Mouse (Mus musculus): Measurements from ENCODE around the gene Gm33543.

Gene Gm33543

GRCm38 (mm10) chr10:95842789-95843637, at the start of gene Gm33543:
Gene Gm33543 (minus strand): TSS chr10:95842930.
- DNase-seq (ENCODE audit: low spot score): no peak

DNA sequence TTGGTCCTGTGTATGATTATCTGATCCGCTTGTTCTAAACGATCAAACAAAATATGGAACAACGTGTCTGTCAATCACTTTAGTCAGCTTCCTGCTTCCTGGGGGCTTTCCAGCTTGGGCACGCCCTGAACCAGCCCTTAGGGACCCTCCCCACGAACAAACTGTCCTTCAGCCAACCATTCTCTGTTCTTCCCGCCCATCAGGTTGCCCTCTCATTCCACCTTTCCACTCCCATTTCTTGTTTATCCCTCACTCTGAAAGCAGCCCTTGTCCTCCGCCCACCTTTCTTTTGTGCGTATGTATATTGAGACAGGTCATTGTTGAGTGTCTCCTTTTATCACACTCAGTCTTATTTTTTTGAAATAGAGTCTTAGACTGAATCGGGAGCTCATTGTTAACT, 49.4 kb upstream of the Gm33543 start:
- DNase-seq (ENCODE audit: low spot score): no peak

DNA sequence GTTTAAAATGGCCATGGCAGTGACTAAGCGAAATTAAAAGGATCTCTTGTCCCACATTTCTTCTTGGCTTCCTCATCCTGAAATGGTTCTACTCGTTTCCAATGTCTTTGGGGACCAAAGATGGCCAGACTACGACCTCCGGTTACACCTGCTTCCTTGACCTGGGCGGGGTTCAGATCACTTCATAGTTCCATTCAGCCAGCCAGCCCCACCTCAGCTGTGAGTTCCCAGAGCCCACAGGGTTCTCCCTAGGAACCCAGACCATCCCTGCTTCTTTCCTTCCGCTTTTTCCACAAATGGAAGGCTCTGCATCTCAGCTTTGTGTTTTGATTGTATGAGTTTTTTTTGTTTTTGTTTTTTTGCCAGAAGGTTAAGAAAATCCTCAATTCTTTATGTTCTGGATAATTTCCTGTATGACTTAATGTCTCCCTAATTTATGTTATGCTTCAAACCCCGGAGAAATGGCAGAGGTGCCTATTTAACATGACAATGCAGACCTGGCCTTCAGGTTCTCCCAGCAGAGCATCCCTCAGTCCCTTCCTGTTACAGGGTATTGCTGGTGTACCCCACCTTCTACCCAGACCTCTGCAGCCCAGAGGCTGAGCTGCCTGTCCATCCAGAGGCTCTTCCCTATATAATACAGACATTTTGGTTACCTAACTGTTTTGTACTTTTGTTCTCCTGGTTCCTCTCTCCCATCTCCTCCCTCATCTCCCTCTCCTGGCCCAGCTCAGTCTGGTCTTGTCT, 48.7 kb upstream of the Gm33543 start:
- DNase-seq (ENCODE audit: low spot score): no peak

GRCm38 (mm10) chr10:95883761-95884517, 41.2 kb upstream of the Gm33543 start:
- DNase-seq (ENCODE audit: low spot score): no peak

- no peak for DNase-seq (ENCODE audit: low spot score)
Observed at GRCm38 (mm10) chr10:95882036-95882435, 39.3 kb upstream of the Gm33543 start.

- DNase-seq (ENCODE audit: low spot score): no peak
Observed at GRCm38 (mm10) chr10:95879983-95880934, 37.5 kb upstream of the Gm33543 start.

GRCm38 (mm10) chr10:95870782-95871181, 28.1 kb upstream of the Gm33543 start:
- DNase-seq (ENCODE audit: low spot score): no peak

- no peak for DNase-seq (ENCODE audit: low spot score)
Observed at GRCm38 (mm10) chr10:95868348-95868747, 25.6 kb upstream of the Gm33543 start.

- DNase-seq (ENCODE audit: low spot score): no peak
Observed at GRCm38 (mm10) chr10:95867596-95867995, 24.9 kb upstream of the Gm33543 start.

- no peak for DNase-seq (ENCODE audit: low spot score)
Observed at GRCm38 (mm10) chr10:95864349-95865124, 21.8 kb upstream of the Gm33543 start.

- DNase-seq (ENCODE audit: low spot score): no peak
Observed at GRCm38 (mm10) chr10:95862664-95863063, 19.9 kb upstream of the Gm33543 start.

DNA sequence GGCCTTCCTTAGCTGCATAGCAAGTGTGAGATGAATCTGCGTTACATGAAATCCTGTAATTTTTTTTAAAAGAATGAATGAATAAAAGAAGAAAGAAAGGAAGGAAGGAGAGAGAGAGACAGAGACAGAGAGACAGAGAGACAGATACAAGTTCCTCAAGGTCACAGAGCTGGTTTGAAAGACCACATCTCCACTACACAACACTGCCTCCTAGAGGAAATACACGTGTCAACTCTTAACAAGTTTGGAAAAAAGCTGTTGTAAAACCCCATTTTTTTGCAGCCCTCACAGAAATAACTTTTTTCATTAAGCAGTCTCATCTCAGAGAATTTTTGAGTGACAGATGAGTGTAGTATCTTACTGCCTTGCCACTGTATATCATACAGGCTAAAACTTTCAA, 15.4 kb upstream of the Gm33543 start:
- peak; percentile 20 for DNase-seq (ENCODE audit: low spot score)

- no peak for DNase-seq (ENCODE audit: low spot score)
Observed at GRCm38 (mm10) chr10:95855411-95855810, 12.7 kb upstream of the Gm33543 start.

- DNase-seq (ENCODE audit: low spot score): no peak
Observed at GRCm38 (mm10) chr10:95850504-95850903, 7.8 kb upstream of the Gm33543 start.

DNA sequence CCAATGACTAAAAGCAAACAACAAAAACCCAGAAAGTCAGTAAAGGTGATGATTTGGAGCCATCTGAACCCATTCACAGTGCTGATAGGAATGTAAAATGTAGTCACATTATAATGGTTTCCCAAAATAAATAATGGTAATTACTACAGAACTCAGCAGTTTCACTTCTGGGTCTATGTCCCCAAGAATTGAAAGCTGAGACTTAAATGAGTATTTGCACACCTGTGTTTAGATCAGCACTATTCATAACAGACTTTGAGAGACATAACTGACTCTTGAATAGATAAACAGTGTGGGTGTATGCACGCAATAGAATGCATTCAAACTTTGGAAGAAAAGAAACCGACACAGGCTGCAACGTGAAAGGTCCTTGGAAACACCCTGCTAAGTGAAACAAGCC, 4.0 kb upstream of the Gm33543 start:
- DNase-seq (ENCODE audit: low spot score): no peak

GRCm38 (mm10) chr10:95846281-95846680, 3.6 kb upstream of the Gm33543 start:
- DNase-seq (ENCODE audit: low spot score): no peak

DNA sequence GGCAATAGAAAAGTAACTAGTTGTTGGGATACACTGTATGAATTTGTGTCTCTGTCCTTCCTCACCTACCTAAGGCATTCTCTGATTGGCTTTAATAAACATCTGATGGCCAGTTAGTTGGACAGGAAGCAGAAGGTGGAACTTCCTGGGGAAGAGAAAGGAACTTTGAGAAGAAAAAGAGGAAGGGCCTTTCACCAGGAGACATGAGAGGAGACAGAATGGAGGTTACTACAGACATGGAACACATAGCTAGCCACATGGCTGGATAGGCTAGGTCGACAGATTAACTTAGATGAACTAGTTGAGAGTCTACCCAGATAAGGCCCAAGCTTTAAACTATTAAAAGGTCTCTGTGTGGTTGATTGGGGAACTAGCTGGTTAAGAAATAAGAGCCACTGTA, 1.1 kb upstream of the Gm33543 start:
- no peak for DNase-seq (ENCODE audit: low spot score)

- DNase-seq (ENCODE audit: low spot score): no peak
Observed at GRCm38 (mm10) chr10:95841241-95841640, 1.5 kb downstream of the Gm33543 start.

DNA sequence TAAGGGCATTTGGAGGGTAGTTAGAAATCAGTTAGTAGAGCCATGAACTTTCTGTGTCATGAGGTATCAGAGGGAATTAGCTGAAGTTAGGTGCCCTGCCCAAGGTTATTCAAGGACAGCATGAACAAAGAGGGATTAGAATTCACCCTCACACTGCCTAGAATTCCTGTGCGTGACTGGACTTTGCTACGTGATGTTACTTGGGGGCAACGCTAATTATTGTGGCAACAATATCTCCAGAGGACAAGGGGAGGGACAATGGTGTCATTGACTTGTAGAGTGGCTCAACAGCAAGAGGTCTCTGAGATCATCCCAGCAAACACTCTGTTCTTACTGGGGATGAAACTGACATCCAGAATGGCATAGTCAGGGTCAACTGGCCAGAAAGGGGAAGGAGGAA, 2.9 kb downstream of the Gm33543 start:
- no peak for DNase-seq (ENCODE audit: low spot score)

DNA sequence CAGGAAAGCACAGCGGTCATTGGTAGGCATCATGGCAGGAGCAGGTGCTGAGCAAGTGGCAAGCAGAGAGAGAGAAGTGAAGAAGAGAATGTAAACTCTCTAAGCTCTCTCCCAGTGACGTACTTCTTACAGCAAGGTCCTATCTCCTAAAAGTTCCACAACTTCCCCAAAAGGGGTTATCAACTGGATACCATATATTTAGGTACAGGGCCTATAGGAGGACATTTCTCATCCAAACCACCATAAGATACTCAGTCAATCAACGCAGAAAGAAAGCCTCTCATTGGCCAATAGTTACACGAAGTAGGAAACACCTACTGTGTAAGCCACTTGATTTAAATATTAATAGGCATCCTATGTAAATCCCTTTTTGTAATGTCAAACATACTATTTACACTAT, 3.7 kb downstream of the Gm33543 start:
- no peak for DNase-seq (ENCODE audit: low spot score)
